ENCODE assay signal across 19 mouse cellular contexts in the genomic region with DNA sequence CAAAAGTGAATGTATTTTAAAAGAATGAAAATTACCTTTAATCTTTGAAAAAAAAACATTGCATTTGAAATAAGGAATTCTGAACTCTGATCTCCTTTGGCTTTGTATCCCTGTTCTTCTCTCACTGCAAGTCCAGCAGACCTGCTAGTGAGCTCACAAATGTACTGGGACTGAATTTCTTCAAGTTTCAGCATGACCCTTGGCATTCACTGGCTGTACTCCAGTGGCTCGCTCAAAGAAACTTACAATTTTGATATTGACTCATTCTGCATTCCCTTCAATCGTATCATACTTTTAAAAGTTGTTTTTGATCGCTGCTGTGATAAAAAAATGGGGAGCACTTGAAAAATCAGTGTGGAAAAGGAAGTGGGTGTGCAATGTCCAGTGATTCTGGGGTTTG.
"Had no signal": no experiment of that assay in that cellular context is flagged by ENCODE, and none has a peak within 500 bp of the region (broad histone marks: within the 10 kb centered on the region; RNA-seq: fewer than 3 reads in every experiment).

No protein-coding gene starts in this region.

- H3K36me3 ChIP-seq: midbrain, embryonic 10.5 days; midbrain, embryonic 12.5 days; neural tube, embryonic 13.5 days; neural tube, embryonic 15.5 days had no signal

- H3K4me2 ChIP-seq: lung, embryonic 14.5 days; midbrain, embryonic 12.5 days; neural tube, embryonic 13.5 days; neural tube, embryonic 15.5 days had no signal

- H3K4me3 ChIP-seq: midbrain, embryonic 10.5 days; midbrain, embryonic 12.5 days; myocyte; neural tube, embryonic 13.5 days; neural tube, embryonic 15.5 days had no signal

- H3K4me1 ChIP-seq: midbrain, embryonic 10.5 days; midbrain, embryonic 12.5 days; neural tube, embryonic 13.5 days; neural tube, embryonic 15.5 days had no signal

- H3K9ac ChIP-seq: liver, postnatal 0 days; lung, embryonic 14.5 days; midbrain, embryonic 12.5 days; neural tube, embryonic 13.5 days; neural tube, embryonic 15.5 days had no signal

- DNase-seq: liver, postnatal 0 days; lung, embryonic 14.5 days; lung, postnatal 10 days; lung, postnatal 4 days; midbrain, embryonic 14.5 days; retina, postnatal 1 day; right cerebral cortex, adult 18-20 months; right cerebral cortex, postnatal 25 days; right cerebral cortex, postnatal 4 days; spleen, adult 18-20 months; thymus, adult 2 months; thymus, postnatal 25 days; thymus, postnatal 4 days had no signal

- H3K27ac ChIP-seq: midbrain, embryonic 10.5 days; midbrain, embryonic 12.5 days; neural tube, embryonic 13.5 days; neural tube, embryonic 15.5 days had no signal

- ATAC-seq: liver, postnatal 0 days; midbrain, embryonic 16.5 days had no signal

- H3K9me3 ChIP-seq: midbrain, embryonic 10.5 days; midbrain, embryonic 12.5 days; neural tube, embryonic 13.5 days; neural tube, embryonic 15.5 days had no signal

- H3K27me3 ChIP-seq: midbrain, embryonic 12.5 days; neural tube, embryonic 13.5 days; neural tube, embryonic 15.5 days had no signal
